Mouse (Mus musculus) small intestine, adult 2 months (tissue): ENCODE measurements around the gene Ankrd65.

Experiments used
- CTCF ChIP-seq: fragments of 200-500 bp; IDR thresholded peaks from 2 replicates; pipeline ENCODE4 v1.5.1; 2012; ENCODE audit warnings: low read depth, mild to moderate bottlenecking, control low read depth, inconsistent platforms, low read length, moderate library complexity, mixed read lengths; ENCODE audit not compliant: insufficient replicate concordance, insufficient read length; ENCODE audit errors: extremely low read depth
- POLR2A ChIP-seq: fragments of 200-500 bp; IDR thresholded peaks from 2 replicates; pipeline ENCODE4 v1.6.1; 2012; ENCODE audit warnings: low read depth, mild to moderate bottlenecking, control low read depth, inconsistent platforms, low read length, moderate library complexity

DNA sequence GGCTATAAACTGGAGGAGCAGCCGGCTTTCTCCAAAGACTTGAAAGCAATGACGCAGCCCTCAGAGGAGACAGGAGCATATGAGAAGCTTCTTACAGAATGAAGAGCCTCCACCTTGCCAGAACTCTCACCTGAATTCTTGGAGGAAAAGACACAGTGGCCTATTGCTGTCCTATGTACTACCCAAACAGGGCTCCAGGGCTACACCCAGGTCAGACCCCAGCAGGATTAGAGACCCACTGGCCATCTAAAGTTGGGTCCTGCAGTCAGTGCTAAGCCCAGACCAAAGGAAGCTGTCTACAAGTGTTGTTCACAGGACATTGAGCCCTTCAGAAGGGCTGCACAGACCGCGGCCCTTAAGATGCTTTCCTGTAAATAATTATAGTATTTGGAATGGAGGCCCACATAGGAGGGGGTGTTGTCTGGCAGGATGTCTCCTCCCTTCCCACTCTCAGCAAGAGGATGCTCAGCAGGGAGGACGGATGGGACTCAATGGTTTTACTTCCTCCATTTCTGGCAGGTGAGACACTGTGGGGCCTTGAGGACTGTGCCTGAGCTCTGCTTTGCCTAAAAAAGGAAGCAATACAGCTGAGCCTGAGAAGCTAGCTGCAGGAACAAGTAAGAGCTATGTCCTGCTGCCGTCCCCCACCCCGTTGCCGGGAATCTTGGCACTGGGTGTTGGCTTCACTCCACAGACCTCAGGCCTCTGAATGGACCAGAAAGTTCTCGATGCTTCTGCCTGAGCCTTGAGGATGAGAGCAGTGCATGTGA lies 15.1 kb upstream of the Ankrd65 start:
- TF ChIP-seq CTCF (no peak), POLR2A (no peak)
